Mouse (Mus musculus) intestine, postnatal 0 days (tissue): Measurements from ENCODE around the gene Obscn. TPM values are rescaled to one million over a fixed set of nuclear protein-coding genes. Genes with fewer than 3 reads are reported as not detected.
"Not testable (repeated sequence)": the region's sequence is repeated elsewhere in the genome, so short reads cannot be mapped to it uniquely, and the experiment has no call there.

Experiments
- ATAC-seq: fragments of 200-750 bp; cut with Nextera tagmentation; 2 replicates; pipeline ENCODE4 v1.8.0; 2017; ENCODE audit warnings: mild to moderate bottlenecking, moderate TSS enrichment, moderate library complexity
- H3K27ac ChIP-seq: fragments of 300-500 bp; sonication (generic); 2 replicates; pipeline ENCODE4 v1.5.1; 2014; ENCODE audit warnings: mild to moderate bottlenecking, low read depth, low read length, moderate library complexity
- H3K27me3 ChIP-seq: fragments of 300-500 bp; sonication (generic); replicated peaks from 2 replicates; pipeline ENCODE4 v1.6.1; 2014; ENCODE audit warnings: low read length, mixed read lengths; ENCODE audit not compliant: control insufficient read depth, insufficient read depth
- H3K36me3 ChIP-seq: fragments of 300-500 bp; sonication (generic); 2 replicates; pipeline ENCODE4 v1.6.1; 2014; ENCODE audit warnings: mild to moderate bottlenecking, moderate library complexity; ENCODE audit not compliant: control insufficient read depth, insufficient read depth
- H3K4me1 ChIP-seq: fragments of 300-500 bp; sonication (generic); replicated peaks from 2 replicates; pipeline ENCODE4 v1.6.1; 2014; ENCODE audit warnings: antibody characterized with exemption, low read length, mixed read lengths; ENCODE audit not compliant: control insufficient read depth, insufficient read depth
- H3K4me2 ChIP-seq: fragments of 300-500 bp; sonication (generic); replicated peaks from 2 replicates; pipeline ENCODE4 v1.6.1; 2014; ENCODE audit warnings: low read depth, mild to moderate bottlenecking, moderate library complexity
- H3K4me3 ChIP-seq: fragments of 300-500 bp; sonication (generic); 2 replicates; pipeline ENCODE4 v1.5.1; 2014; ENCODE audit warnings: low read depth, low read length
- H3K9ac ChIP-seq: fragments of 300-500 bp; sonication (generic); 2 replicates; pipeline ENCODE4 v1.6.1; 2014; ENCODE audit warnings: mild to moderate bottlenecking, low read depth, low read length
- H3K9me3 ChIP-seq: fragments of 300-500 bp; sonication (generic); 2 replicates; pipeline ENCODE4 v1.6.1; 2016; ENCODE audit warnings: mixed run types; ENCODE audit not compliant: control insufficient read depth
- CTCF ChIP-seq: sonication (generic); IDR thresholded peaks from 2 replicates; pipeline ENCODE4 v1.5.1; 2016; ENCODE audit warnings: low read depth, mild to moderate bottlenecking, control low read depth, antibody characterized with exemption, moderate library complexity
- WGBS: fragments of 180-500 bp; shearing (Covaris S2); extraction: QIAGEN DNeasy Blood & Tissue Kit; methylation state at CpG from one replicate; pipeline ENCODE4 v1.1.7; 2014; 5-methylcytosine and 5-hydroxymethylcytosine counted together
- polyA plus RNA-seq: library from polyadenylated mRNA; unstranded; fragments of >200 nt; fragmentation: Nextera tagmentation; extraction: Ambion mirVana; gene quantifications from 2 replicates; pipeline ENCODE4 v1.2.1, GENCODE M21; 2015

The Obscn gene
- polyA plus RNA-seq, 1 experiment from 2014 or later: 0.23 TPM

DNA sequence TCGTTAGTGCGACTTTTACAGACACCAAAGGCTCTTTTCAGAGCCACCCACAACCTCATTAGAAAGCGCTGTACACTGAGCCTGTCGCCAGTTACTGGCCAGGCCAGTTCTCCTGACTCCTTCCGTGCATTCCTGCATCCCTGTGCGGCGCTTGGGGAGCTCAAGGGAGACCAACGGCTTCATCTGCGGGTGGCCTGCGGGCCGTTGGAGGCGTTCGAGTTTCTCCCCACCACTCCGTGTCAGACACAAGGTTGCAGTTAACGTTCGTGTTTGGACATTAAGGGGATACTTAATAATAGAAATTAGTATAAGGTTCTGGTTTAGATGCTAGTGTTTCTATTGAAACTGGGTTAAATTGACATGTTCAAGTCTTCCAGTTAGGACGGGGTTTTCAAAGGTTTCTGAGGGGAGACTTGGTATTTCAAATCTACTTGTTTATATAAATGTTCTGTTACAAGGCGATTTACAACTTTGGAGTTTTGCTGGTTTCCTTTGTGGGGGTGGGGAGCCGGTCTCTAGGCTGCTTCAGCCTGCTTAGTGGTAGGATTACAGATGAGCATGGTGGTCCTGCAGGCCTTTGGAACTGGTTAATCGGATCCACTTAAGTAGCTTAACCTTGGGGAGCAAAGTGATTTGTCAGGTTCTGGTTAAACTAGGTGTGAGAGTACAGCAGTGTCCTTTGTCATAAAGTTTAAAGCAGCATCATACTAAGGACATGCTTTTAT, 180.9 kb downstream of the Obscn start:
- WGBS: under 1% methylated on average over 20 of the region's 20 CpGs
- H3K4me2 ChIP-seq: peak overlapping the region; percentile 78
- H3K9me3 ChIP-seq: no peaks in the 10 kb centered on the region
- H3K27ac ChIP-seq: peak overlapping the region; percentile 94
- peak overlapping the region; percentile 56 for H3K4me3 ChIP-seq
- ATAC-seq: peak; percentile 31; the same call in 1 of the 2 replicates
- peak overlapping the region; percentile 61 for H3K9ac ChIP-seq
- H3K27me3 ChIP-seq: no peaks in the 10 kb centered on the region
- no peak; the same call in none of the 2 replicates for TF ChIP-seq CTCF
- peaks cover 8% of the 10 kb centered on the region; the same call in 1 of the 2 replicates for H3K36me3 ChIP-seq
- H3K4me1 ChIP-seq: peaks cover 8% of the 10 kb centered on the region; the same call in 1 of the 2 replicates

DNA sequence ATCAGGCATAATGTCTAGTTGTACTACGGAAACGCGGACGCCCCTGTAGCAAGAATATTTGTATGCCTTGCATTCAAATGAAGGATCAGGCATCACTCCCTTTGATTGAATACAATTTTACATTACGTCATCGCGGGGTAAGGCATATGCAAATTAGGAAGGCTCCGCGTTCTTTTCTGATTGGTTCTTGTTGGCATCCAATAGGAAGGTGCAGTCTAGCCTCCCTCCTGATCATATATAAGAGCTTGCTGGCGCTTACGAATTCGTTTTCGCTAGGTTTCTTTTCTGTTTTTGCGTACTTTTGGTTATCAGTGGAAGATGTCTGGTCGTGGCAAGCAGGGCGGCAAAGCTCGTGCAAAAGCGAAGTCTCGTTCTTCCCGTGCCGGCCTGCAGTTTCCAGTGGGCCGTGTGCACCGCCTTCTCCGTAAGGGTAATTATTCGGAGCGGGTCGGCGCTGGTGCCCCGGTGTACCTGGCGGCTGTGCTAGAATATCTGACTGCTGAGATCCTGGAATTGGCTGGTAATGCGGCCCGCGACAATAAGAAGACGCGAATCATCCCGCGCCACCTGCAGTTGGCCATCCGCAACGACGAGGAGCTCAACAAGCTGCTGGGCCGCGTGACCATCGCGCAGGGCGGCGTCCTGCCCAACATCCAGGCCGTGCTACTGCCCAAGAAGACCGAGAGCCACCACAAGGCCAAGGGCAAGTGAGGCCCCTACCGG, 181.6 kb downstream of the Obscn start, which contains the start of the genes Hist3h2a and Trim17:
TSS of gene Hist3h2a (plus strand) at position 266 of the 723 bp plus-strand sequence.
TSS of gene Trim17 (plus strand) at position 266 of the 723 bp plus-strand sequence.
- H3K9ac ChIP-seq: peak within 1 kb of the TSS; percentile 61
- H3K4me3 ChIP-seq: peak within 1 kb of the TSS; percentile 56
- H3K4me2 ChIP-seq: peak within 1 kb of the TSS; percentile 78
- peaks cover 8% of the 10 kb centered on the region; the same call in 1 of the 2 replicates for H3K36me3 ChIP-seq
- no peaks in the 10 kb centered on the region for H3K27me3 ChIP-seq
- H3K4me1 ChIP-seq: peaks cover 8% of the 10 kb centered on the region; the same call in 1 of the 2 replicates
- WGBS: under 1% methylated on average over 49 of the region's 49 CpGs
- peak; percentile 80 for TF ChIP-seq CTCF
- peak within 1 kb of the TSS; percentile 94 for H3K27ac ChIP-seq
- peak; percentile 95 for ATAC-seq
- H3K9me3 ChIP-seq: no peaks in the 10 kb centered on the region

DNA sequence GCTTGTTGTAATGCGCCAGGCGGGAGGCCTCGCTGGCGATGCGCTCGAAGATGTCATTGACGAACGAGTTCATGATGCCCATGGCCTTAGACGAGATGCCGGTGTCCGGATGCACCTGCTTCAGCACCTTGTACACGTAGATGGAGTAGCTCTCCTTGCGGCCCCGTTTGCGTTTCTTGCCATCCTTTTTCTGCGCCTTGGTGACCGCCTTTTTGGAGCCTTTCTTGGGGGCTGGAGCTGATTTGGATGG, 182.1 kb downstream of the Obscn start:
- H3K9ac ChIP-seq: peak overlapping the region; percentile 38; the same call in 1 of the 2 replicates
- under 1% methylated on average over 17 of the region's 17 CpGs for WGBS

DNA sequence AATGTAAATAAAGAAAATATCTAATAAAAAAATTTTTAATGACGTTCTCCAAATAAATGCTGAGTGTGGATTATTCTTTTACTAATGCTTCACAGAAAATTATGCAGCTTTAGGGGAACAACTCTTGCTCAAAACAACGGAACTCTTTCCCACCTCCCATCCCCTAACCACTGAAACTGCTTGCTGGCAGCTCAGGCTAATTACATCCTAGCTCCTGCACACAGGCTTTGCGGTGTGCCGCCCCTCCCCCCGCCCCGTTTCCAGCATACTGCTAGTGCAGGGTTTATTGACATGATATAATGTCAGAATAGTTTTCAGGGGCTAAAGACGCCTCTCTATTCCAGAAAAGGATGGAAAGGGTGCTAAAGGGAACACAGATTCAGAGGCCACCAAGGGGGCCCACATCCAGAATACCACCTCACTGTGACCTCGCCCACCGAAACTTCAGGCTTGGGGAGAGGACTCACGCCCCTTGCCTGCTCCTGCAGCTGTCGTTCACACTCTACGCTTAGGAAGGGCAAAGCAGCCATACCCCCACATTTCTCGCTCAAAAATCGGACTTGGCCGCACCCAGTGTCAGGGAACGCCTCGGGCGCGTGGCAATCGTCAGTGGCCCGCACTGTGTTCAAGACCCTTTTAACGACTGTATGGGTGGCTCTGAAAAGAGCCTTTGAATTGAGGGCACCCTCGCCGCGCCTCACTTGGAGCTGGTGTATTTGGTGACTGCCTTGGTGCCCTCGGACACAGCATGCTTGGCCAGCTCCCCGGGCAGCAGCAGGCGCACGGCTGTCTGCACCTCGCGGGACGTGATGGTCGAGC, 182.6 kb downstream of the Obscn start:
- Histone ChIP-seq H3K4me3 (peak overlapping the region; percentile 56), H3K36me3 (peaks cover 8% of the 10 kb centered on the region; the same call in 1 of the 2 replicates), H3K9ac (peak overlapping the region; percentile 38; the same call in 1 of the 2 replicates), H3K4me1 (peaks cover 8% of the 10 kb centered on the region; the same call in 1 of the 2 replicates), H3K4me2 (peak overlapping the region; percentile 78), H3K27ac (peak overlapping the region; percentile 94), H3K9me3 (no peaks in the 10 kb centered on the region), H3K27me3 (0 out of 2 replicates have a peak, but pooled peaks cover 3% of the 10 kb centered on the region)
- 1% methylated on average over 33 of the region's 33 CpGs for WGBS
- ATAC-seq: 0 out of 2 replicates have a peak, but pooled peaks have one; percentile 0
- no peak for TF ChIP-seq CTCF

More for the DNA sequence above, 182.1 kb downstream of the Obscn start:
- Histone ChIP-seq H3K27ac (peak overlapping the region; percentile 94), H3K4me3 (peak overlapping the region; percentile 56), H3K4me2 (peak overlapping the region; percentile 78)
- peak; percentile 50 for ATAC-seq
- H3K9me3 ChIP-seq, H3K4me1 ChIP-seq, H3K27me3 ChIP-seq, H3K36me3 ChIP-seq: not testable (repeated sequence)

DNA sequence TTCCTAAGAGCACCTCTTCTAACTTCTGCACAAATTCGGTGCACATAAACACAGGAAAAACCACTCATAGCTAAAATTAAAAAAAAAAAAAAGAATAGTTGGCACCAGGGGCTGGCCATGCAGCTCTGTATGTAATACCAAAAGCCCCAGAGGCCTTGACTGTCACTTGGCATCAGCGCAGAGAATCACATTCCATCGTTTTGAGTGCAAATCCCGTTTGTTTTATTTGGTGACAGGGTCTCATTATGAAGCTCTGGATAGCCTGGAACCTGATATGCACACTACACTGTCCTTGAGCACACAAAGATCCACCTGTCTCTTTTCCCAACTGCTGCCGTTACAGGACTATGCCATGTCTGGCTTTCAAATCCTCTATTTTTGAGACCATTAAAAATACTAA, 185.0 kb downstream of the Obscn start:
- Histone ChIP-seq H3K9ac (no peak overlapping the region), H3K4me1 (peaks cover 2% of the 10 kb centered on the region; the same call in 1 of the 2 replicates), H3K9me3 (no peaks in the 10 kb centered on the region), H3K27ac (no peak overlapping the region), H3K4me2 (no peak overlapping the region), H3K27me3 (0 out of 2 replicates have a peak, but pooled peaks cover 3% of the 10 kb centered on the region), H3K36me3 (no peaks in the 10 kb centered on the region), H3K4me3 (no peak overlapping the region)
- no peak for ATAC-seq
- 74% methylated on average over 5 of the region's 5 CpGs for WGBS
- TF ChIP-seq CTCF: no peak
